Mouse (Mus musculus) testis, adult 2 months (tissue): ENCODE data around the gene Mael.

ENCODE experiments used
- CTCF ChIP-seq: fragments of 200-500 bp; IDR thresholded peaks from 2 replicates; pipeline ENCODE4 v1.5.1; 2012; ENCODE audit warnings: low read depth, mild to moderate bottlenecking, inconsistent platforms, low read length, moderate library complexity; ENCODE audit not compliant: control insufficient read depth, insufficient read depth, insufficient replicate concordance
- POLR2A ChIP-seq: fragments of 200-500 bp; IDR thresholded peaks from 2 replicates; pipeline ENCODE4 v1.6.1; 2012; ENCODE audit warnings: low read depth, mild to moderate bottlenecking, inconsistent platforms, low read length, moderate library complexity; ENCODE audit not compliant: control insufficient read depth

- TF ChIP-seq CTCF (no peak), POLR2A (no peak)
These were observed 17.1 kb upstream of the Mael start for GRCm38 (mm10) chr1:166255651-166256050.
